Mouse (Mus musculus) midbrain, embryonic 12.5 days (tissue): ENCODE results near the gene Ahdc1. TPM values are rescaled to one million over a fixed set of nuclear protein-coding genes. Genes with fewer than 3 reads are reported as not detected.

ENCODE experiments used
- ATAC-seq: fragments of 200-750 bp; cut with Nextera tagmentation; 2 replicates; pipeline ENCODE4 v1.8.0; 2017; ENCODE audit warnings: low read depth, moderate TSS enrichment, moderate library complexity; ENCODE audit not compliant: low FRiP score
- H3K27ac ChIP-seq: fragments of 300-500 bp; sonication (generic); replicated peaks from 2 replicates; pipeline ENCODE4 v1.5.1; 2016; ENCODE audit warnings: mild to moderate bottlenecking
- H3K27me3 ChIP-seq: fragments of 300-500 bp; sonication (generic); 2 replicates; pipeline ENCODE4 v1.6.1; 2016; ENCODE audit warnings: mild to moderate bottlenecking
- H3K36me3 ChIP-seq: fragments of 300-500 bp; sonication (generic); 2 replicates; pipeline ENCODE4 v1.6.1; 2016
- H3K4me1 ChIP-seq: fragments of 300-500 bp; sonication (generic); 2 replicates; pipeline ENCODE4 v1.6.1; 2016
- H3K4me2 ChIP-seq: fragments of 300-500 bp; sonication (generic); replicated peaks from 2 replicates; pipeline ENCODE4 v1.6.1; 2016; ENCODE audit warnings: mild to moderate bottlenecking, moderate library complexity
- H3K4me3 ChIP-seq: fragments of 300-500 bp; sonication (generic); 2 replicates; pipeline ENCODE4 v1.5.1; 2016; ENCODE audit warnings: mild to moderate bottlenecking
- H3K9ac ChIP-seq: fragments of 300-500 bp; sonication (generic); replicated peaks from 2 replicates; pipeline ENCODE4 v1.6.1; 2016; ENCODE audit warnings: mild to moderate bottlenecking, moderate library complexity
- H3K9me3 ChIP-seq: fragments of 300-500 bp; sonication (generic); 2 replicates; pipeline ENCODE4 v1.6.1; 2016; ENCODE audit warnings: mild to moderate bottlenecking
- WGBS: fragments of 180-500 bp; shearing (Covaris S2); methylation state at CpG from one replicate; pipeline ENCODE4 v1.1.7; 2016; 5-methylcytosine and 5-hydroxymethylcytosine counted together
- polyA plus RNA-seq: library from polyadenylated mRNA; unstranded; fragments of >200 nt; fragmentation: Nextera tagmentation; extraction: Ambion mirVana; gene quantifications from 2 replicates; pipeline ENCODE4 v1.2.1, GENCODE M21; 2016

Ahdc1 gene
- polyA plus RNA-seq, 1 experiment from 2014 or later = 9.1 TPM

GRCm38 (mm10) chr4:133103525-133104193, 92.6 kb downstream of the Ahdc1 start:
- Histone ChIP-seq H3K27ac (no peak overlapping the region), H3K9ac (no peak overlapping the region), H3K27me3 (no peaks in the 10 kb centered on the region), H3K4me3 (no peak overlapping the region), H3K36me3 (no peaks in the 10 kb centered on the region), H3K9me3 (no peaks in the 10 kb centered on the region), H3K4me1 (peaks cover 8% of the 10 kb centered on the region), H3K4me2 (no peak overlapping the region)
- no peak for ATAC-seq
- 29% methylated on average over 14 of the region's 16 CpGs for WGBS

GRCm38 (mm10) chr4:133104194-133104569, 93.1 kb downstream of the Ahdc1 start:
- no peak overlapping the region for H3K9ac ChIP-seq
- ATAC-seq = no peak
- 35% methylated on average over 10 of the region's 10 CpGs for WGBS
- H3K36me3 ChIP-seq = no peaks in the 10 kb centered on the region
- peaks cover 8% of the 10 kb centered on the region for H3K4me1 ChIP-seq
- no peak overlapping the region for H3K4me3 ChIP-seq
- H3K9me3 ChIP-seq = no peaks in the 10 kb centered on the region
- no peak overlapping the region for H3K27ac ChIP-seq
- no peak overlapping the region for H3K4me2 ChIP-seq
- no peaks in the 10 kb centered on the region for H3K27me3 ChIP-seq

GRCm38 (mm10) chr4:133106691-133107090, 95.6 kb downstream of the Ahdc1 start:
- 96% methylated on average over 7 of the region's 7 CpGs for WGBS

DNA sequence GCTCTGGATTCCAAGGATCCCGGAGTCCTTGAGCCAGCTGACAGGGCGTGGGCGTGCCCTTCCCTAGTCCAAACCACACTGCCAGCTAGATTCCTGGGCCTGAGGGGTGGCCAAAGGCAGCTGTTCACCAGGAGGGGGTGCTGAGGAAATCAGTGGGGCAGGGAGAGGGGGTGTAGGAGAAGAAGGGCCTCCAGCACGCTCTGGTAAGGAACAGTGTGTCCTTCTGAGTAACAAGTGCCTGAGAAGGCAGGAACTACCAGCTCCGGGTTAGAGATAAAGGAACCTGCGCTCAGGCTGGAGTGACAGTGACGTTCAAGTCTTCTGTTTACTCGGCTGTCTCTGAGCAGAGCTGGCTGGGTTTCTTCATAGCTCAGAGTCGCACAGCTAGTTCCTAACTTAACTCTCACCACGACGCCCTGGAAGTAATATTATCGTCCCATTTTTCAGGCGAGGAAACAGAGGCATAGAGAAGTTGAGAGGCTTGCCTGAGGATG, 96.8 kb downstream of the Ahdc1 start:
- Histone ChIP-seq H3K27ac (no peak overlapping the region), H3K4me1 (peaks cover 8% of the 10 kb centered on the region), H3K36me3 (no peaks in the 10 kb centered on the region), H3K9me3 (no peaks in the 10 kb centered on the region), H3K9ac (no peak overlapping the region), H3K4me3 (no peak overlapping the region), H3K27me3 (no peaks in the 10 kb centered on the region), H3K4me2 (no peak overlapping the region)
- ATAC-seq = no peak
- 62% methylated on average over 13 of the region's 13 CpGs for WGBS

More at GRCm38 (mm10) chr4:133106691-133107090, 95.6 kb downstream of the Ahdc1 start:
- H3K4me1 ChIP-seq = peaks cover 8% of the 10 kb centered on the region
- no peak overlapping the region for H3K4me3 ChIP-seq
- H3K9ac ChIP-seq = no peak overlapping the region
- no peaks in the 10 kb centered on the region for H3K36me3 ChIP-seq
- no peak overlapping the region for H3K27ac ChIP-seq
- no peaks in the 10 kb centered on the region for H3K9me3 ChIP-seq
- no peaks in the 10 kb centered on the region for H3K27me3 ChIP-seq
- H3K4me2 ChIP-seq = no peak overlapping the region
- no peak for ATAC-seq

GRCm38 (mm10) chr4:133108481-133109334, 97.6 kb downstream of the Ahdc1 start:
- whole genome bisulfite sequencing = 78% methylated on average over 13 of the region's 13 CpGs
- Histone ChIP-seq H3K9me3 (no peaks in the 10 kb centered on the region), H3K4me3 (no peak overlapping the region), H3K27ac (no peak overlapping the region), H3K27me3 (no peaks in the 10 kb centered on the region), H3K4me1 (peaks cover 5% of the 10 kb centered on the region), H3K4me2 (no peak overlapping the region), H3K9ac (no peak overlapping the region), H3K36me3 (no peaks in the 10 kb centered on the region)
- no peak for ATAC-seq

DNA sequence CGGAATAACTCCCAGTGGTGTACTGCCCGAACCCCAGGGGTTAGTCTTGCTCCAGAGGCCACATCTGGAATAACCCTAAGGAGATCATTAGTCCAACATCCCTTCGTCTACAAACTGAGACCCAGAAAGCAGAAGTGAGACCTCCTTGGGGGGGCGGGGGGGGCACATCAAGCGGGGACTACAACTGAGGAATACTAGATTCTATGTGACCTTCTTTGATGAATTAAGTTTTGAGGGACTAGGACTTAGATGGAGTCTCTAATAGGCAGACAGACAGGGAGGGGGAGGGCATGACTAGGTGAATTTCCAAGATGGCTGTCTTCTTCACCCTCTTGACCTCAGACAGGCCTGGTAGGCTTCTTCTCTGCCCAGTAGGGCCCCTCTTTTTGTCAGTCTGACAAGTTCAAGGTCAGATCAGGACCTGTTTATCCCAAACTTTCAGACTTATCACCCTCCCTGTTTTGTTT, 98.3 kb downstream of the Ahdc1 start:
- Histone ChIP-seq H3K27me3 (no peaks in the 10 kb centered on the region), H3K9ac (no peak overlapping the region), H3K9me3 (no peaks in the 10 kb centered on the region), H3K4me2 (no peak overlapping the region), H3K36me3 (no peaks in the 10 kb centered on the region), H3K4me3 (no peak overlapping the region), H3K4me1 (no peaks in the 10 kb centered on the region; the same call in 1 of the 2 replicates), H3K27ac (no peak overlapping the region)
- ATAC-seq = no peak
- 70% methylated on average over 5 of the region's 5 CpGs for WGBS

GRCm38 (mm10) chr4:133112175-133112838, 101.2 kb downstream of the Ahdc1 start:
- 75% methylated on average over 13 of the region's 13 CpGs for WGBS
- no peak overlapping the region for H3K9ac ChIP-seq
- ATAC-seq = no peak

GRCm38 (mm10) chr4:133113351-133113882, 102.4 kb downstream of the Ahdc1 start:
- 63% methylated on average over 6 of the region's 6 CpGs for WGBS
- Histone ChIP-seq H3K4me3 (no peak overlapping the region), H3K27me3 (no peaks in the 10 kb centered on the region), H3K4me2 (no peak overlapping the region), H3K9me3 (no peaks in the 10 kb centered on the region), H3K4me1 (peaks cover 18% of the 10 kb centered on the region), H3K27ac (no peak overlapping the region), H3K9ac (no peak overlapping the region), H3K36me3 (no peaks in the 10 kb centered on the region)
- no peak for ATAC-seq

More at GRCm38 (mm10) chr4:133112175-133112838, 101.2 kb downstream of the Ahdc1 start:
- Histone ChIP-seq H3K4me3 (no peak overlapping the region), H3K4me1 (peaks cover 10% of the 10 kb centered on the region), H3K9me3 (no peaks in the 10 kb centered on the region), H3K4me2 (no peak overlapping the region), H3K27me3 (no peaks in the 10 kb centered on the region), H3K36me3 (no peaks in the 10 kb centered on the region), H3K27ac (no peak overlapping the region)

DNA sequence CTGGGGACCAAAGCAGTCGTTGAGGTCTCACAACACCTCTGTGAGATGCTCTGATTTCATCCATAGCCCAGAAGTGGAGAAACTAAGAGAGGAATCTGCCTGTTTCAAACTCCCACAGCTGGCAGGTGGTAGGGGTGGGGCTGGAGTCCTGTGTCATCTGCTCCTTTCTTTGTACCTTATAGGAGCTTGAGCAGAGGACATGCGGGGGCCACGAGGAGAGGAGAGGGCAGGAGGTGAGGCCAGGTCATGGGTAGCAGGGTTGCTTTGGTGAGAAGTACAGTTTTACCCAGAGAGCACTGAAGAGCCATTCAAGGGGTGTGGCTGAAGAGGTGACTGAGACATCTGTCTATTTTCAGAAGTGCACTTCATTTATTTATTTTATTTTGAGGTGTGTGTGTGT, 103.7 kb downstream of the Ahdc1 start:
- H3K36me3 ChIP-seq = no peaks in the 10 kb centered on the region
- no peaks in the 10 kb centered on the region for H3K27me3 ChIP-seq
- no peak overlapping the region for H3K4me2 ChIP-seq
- WGBS = 84% methylated on average over 3 of the region's 3 CpGs
- no peaks in the 10 kb centered on the region for H3K9me3 ChIP-seq
- ATAC-seq = no peak
- no peak overlapping the region for H3K27ac ChIP-seq
- H3K4me1 ChIP-seq = peaks cover 18% of the 10 kb centered on the region
- H3K9ac ChIP-seq = no peak overlapping the region
- no peak overlapping the region for H3K4me3 ChIP-seq

- no peak for ATAC-seq
- 78% methylated on average over 14 of the region's 14 CpGs for WGBS
- H3K36me3 ChIP-seq = no peaks in the 10 kb centered on the region
- no peak overlapping the region for H3K4me3 ChIP-seq
- H3K4me1 ChIP-seq = peaks cover 24% of the 10 kb centered on the region
- no peaks in the 10 kb centered on the region for H3K9me3 ChIP-seq
- H3K9ac ChIP-seq = no peak overlapping the region
- peak overlapping the region; percentile 72; the same call in 1 of the 2 replicates for H3K27ac ChIP-seq
- H3K4me2 ChIP-seq = no peak overlapping the region
- 0 out of 2 replicates have a peak, but pooled peaks cover 3% of the 10 kb centered on the region for H3K27me3 ChIP-seq
Measured at GRCm38 (mm10) chr4:133115721-133116429, 104.8 kb downstream of the Ahdc1 start.

- Histone ChIP-seq H3K4me2 (no peak overlapping the region), H3K4me1 (peaks cover 26% of the 10 kb centered on the region), H3K9ac (no peak overlapping the region), H3K36me3 (no peaks in the 10 kb centered on the region), H3K4me3 (no peak overlapping the region), H3K9me3 (no peaks in the 10 kb centered on the region), H3K27ac (peak overlapping the region; percentile 72), H3K27me3 (0 out of 2 replicates have a peak, but pooled peaks cover 3% of the 10 kb centered on the region)
- ATAC-seq = no peak
- WGBS = 59% methylated on average over 3 of the region's 3 CpGs
Measured at GRCm38 (mm10) chr4:133116756-133117470, 105.9 kb downstream of the Ahdc1 start.
